Mouse (Mus musculus): ENCODE data around the gene Serhl. TPM values are rescaled to one million over a fixed set of nuclear protein-coding genes. Genes with fewer than 3 reads are reported as not detected.
A peak's percentile ranks its signal among the peaks of the same experiment; 100 is the strongest.

Gene Serhl
- polyA plus RNA-seq, 1 experiment from 2014 or later, result 56.4 TPM

- Histone ChIP-seq H3K27ac (ENCODE audit: low read depth, low read length) (peak overlapping the region; percentile 8), H3K9me3 (replicated peaks; ENCODE audit: control insufficient read depth, low read length) (no peaks in the 10 kb centered on the region), H3K4me1 (ENCODE audit: control insufficient read depth, insufficient read depth, low read length) (peaks cover 18% of the 10 kb centered on the region), H3K4me3 (ENCODE audit: low read depth, low read length) (no peak overlapping the region), H3K27me3 (ENCODE audit: control insufficient read depth, insufficient read depth, low read length) (no peaks in the 10 kb centered on the region), H3K4me2 (peak overlapping the region; percentile 1; the same call in 1 of the 2 replicates), H3K36me3 (ENCODE audit: control insufficient read depth, insufficient read depth, low read length) (peaks cover 9% of the 10 kb centered on the region), H3K9ac (ENCODE audit: low read depth, low read length) (peak overlapping the region; percentile 24; the same call in 1 of the 2 replicates)
- 32% methylated on average over 5 of the region's 5 CpGs for WGBS (ENCODE audit: insufficient replicate concordance)
- ATAC-seq (replicated peaks; ENCODE audit: insufficient number of reproducible peaks, low FRiP score, low TSS enrichment), result 0 out of 2 replicates have a peak, but pooled peaks have one; percentile 20
Measured at GRCm38 (mm10) chr15:83164971-83165471, 75.7 kb downstream of the Serhl start.

- no peaks in the 10 kb centered on the region for H3K9me3 ChIP-seq (replicated peaks; ENCODE audit: control insufficient read depth, low read length)
- peaks cover 5% of the 10 kb centered on the region for H3K36me3 ChIP-seq (ENCODE audit: control insufficient read depth, insufficient read depth, low read length)
- no peak for ATAC-seq (replicated peaks; ENCODE audit: insufficient number of reproducible peaks, low FRiP score, low TSS enrichment)
- H3K27ac ChIP-seq (ENCODE audit: low read depth, low read length), result no peak overlapping the region; the same call in 1 of the 2 replicates
- H3K27me3 ChIP-seq (ENCODE audit: control insufficient read depth, insufficient read depth, low read length), result no peaks in the 10 kb centered on the region
- 90% methylated on average over 13 of the region's 13 CpGs for WGBS (ENCODE audit: insufficient replicate concordance)
- H3K4me3 ChIP-seq (ENCODE audit: low read depth, low read length), result no peak overlapping the region
- H3K4me1 ChIP-seq (ENCODE audit: control insufficient read depth, insufficient read depth, low read length), result peaks cover 25% of the 10 kb centered on the region
- H3K4me2 ChIP-seq, result no peak overlapping the region
- no peak overlapping the region for H3K9ac ChIP-seq (ENCODE audit: low read depth, low read length)
Measured at GRCm38 (mm10) chr15:83165526-83166315, 76.4 kb downstream of the Serhl start.

Other genes with a start within 250 kb of the Serhl start
- 6.7 TPM in 2 replicates for gene Tcf20, start 101.6 kb upstream of the Serhl start, polyA plus RNA-seq (2014; fragmentation: Nextera tagmentation; extraction: Ambion mirVana)
- 1.6 and 1.7 TPM in 2 replicates for gene Nfam1, start 56.2 kb upstream of the Serhl start, polyA plus RNA-seq (2014; fragmentation: Nextera tagmentation; extraction: Ambion mirVana)
- 34.9 and 42.7 TPM in 2 replicates for gene Rrp7a, start 33.3 kb downstream of the Serhl start, polyA plus RNA-seq (2014; fragmentation: Nextera tagmentation; extraction: Ambion mirVana)
- gene Poldip3, start 59.9 kb downstream of the Serhl start, polyA plus RNA-seq (2014; fragmentation: Nextera tagmentation; extraction: Ambion mirVana), result 88.5 and 89.4 TPM in 2 replicates
- 154 and 162 TPM in 2 replicates for gene Cyb5r3, start 83.1 kb downstream of the Serhl start, polyA plus RNA-seq (2014; fragmentation: Nextera tagmentation; extraction: Ambion mirVana)
- 0.17 and 0.55 TPM in 2 replicates for gene A4galt, start 162.3 kb downstream of the Serhl start, polyA plus RNA-seq (2014; fragmentation: Nextera tagmentation; extraction: Ambion mirVana)